18 mouse cellular contexts compared by ENCODE assay signal in the genomic region with DNA sequence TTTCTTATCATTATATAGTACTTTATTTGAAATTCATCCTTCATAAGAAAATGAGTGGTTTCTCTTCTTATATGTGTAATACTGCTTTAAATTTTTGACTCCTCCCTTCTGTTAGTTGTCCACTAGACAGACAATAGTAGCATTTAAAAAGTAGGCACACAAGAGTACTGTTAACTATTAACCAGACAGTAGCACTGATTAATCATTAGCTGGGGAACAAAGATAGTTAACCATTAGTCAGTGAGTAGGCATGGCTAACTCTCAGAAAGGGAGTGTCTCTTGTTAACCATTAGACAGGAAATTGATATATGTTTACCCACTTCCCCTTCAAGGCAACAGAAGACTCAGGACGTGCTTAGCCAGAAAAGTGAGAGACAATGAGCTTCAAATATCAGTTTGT.
"Had no signal": no experiment of that assay in that cellular context is flagged by ENCODE, and none has a peak within 500 bp of the region (broad histone marks: within the 10 kb centered on the region; RNA-seq: fewer than 3 reads in every experiment).

No protein-coding gene starts in this region.

- H3K27ac ChIP-seq: hindbrain, postnatal 0 days; limb, embryonic 12.5 days; limb, embryonic 15.5 days; liver, embryonic 12.5 days; liver, embryonic 15.5 days had no signal

- H3K4me1 ChIP-seq: limb, embryonic 12.5 days; limb, embryonic 15.5 days; liver, embryonic 12.5 days; liver, embryonic 15.5 days had no signal

- H3K9me3 ChIP-seq: limb, embryonic 12.5 days; limb, embryonic 15.5 days; liver, embryonic 12.5 days; liver, embryonic 15.5 days had no signal

- ATAC-seq: hindbrain, postnatal 0 days; inflammation-experienced regulatory T-cells, adult 6 months; liver, embryonic 12.5 days had no signal

- H3K9ac ChIP-seq: limb, embryonic 12.5 days; limb, embryonic 15.5 days; liver, embryonic 12.5 days; liver, embryonic 15.5 days had no signal

- H3K36me3 ChIP-seq: limb, embryonic 12.5 days; limb, embryonic 15.5 days; liver, embryonic 12.5 days; liver, embryonic 15.5 days had no signal

- H3K4me3 ChIP-seq: limb, embryonic 12.5 days; limb, embryonic 15.5 days; liver, embryonic 12.5 days; liver, embryonic 15.5 days had no signal

- H3K4me2 ChIP-seq: limb, embryonic 12.5 days; limb, embryonic 15.5 days; liver, embryonic 12.5 days; liver, embryonic 15.5 days; midbrain, embryonic 11.5 days had no signal

- DNase-seq: kidney, adult 8-10 months; kidney, postnatal 14 days; kidney, postnatal 4 days; left cerebral cortex, postnatal 4 days; lung, adult 2 months; lung, postnatal 14 days; lung, postnatal 4 days; midbrain, embryonic 14.5 days; thymus, adult 2 months; thymus, postnatal 14 days; thymus, postnatal 4 days had no signal

- H3K27me3 ChIP-seq: limb, embryonic 12.5 days; limb, embryonic 15.5 days; liver, embryonic 12.5 days; liver, embryonic 15.5 days had no signal
